ENCODE assay signal across 12 mouse cellular contexts in genomic region chr1:30060806-30061205, GRCm38 (mm10).
DNase-seq lines count a peak whose midpoint lies in the region; ATAC-seq lines count a peak whose summit lies in the region.
"Had no signal": no experiment of that assay in that cellular context is flagged by ENCODE, and none has a peak within 500 bp of the region (broad histone marks: within the 10 kb centered on the region; RNA-seq: fewer than 3 reads in every experiment).

No protein-coding gene starts in this region.

- H3K9me3 ChIP-seq in forebrain, embryonic 15.5 days = no peaks in the 10 kb centered on the region
- no peaks in the 10 kb centered on the region for H3K9me3 ChIP-seq in midbrain, embryonic 15.5 days

- intact Hi-C loops in left cerebral cortex, postnatal 14 days (cut with DNase I) = no loop called here
- intact Hi-C loops in heart, postnatal 14 days (cut with DNase I) = no loop called here

- no peaks in the 10 kb centered on the region for H3K27me3 ChIP-seq in forebrain, embryonic 15.5 days
- H3K27me3 ChIP-seq in midbrain, embryonic 15.5 days (replicated peaks) = no peaks in the 10 kb centered on the region
- H3K27me3 ChIP-seq: CH12.LX had no signal

- H3K4me1 ChIP-seq in forebrain, embryonic 15.5 days = 0 out of 2 replicates have a peak, but pooled peaks cover 2% of the 10 kb centered on the region
- H3K4me1 ChIP-seq in midbrain, embryonic 15.5 days = no peaks in the 10 kb centered on the region

- H3K4me3 ChIP-seq in forebrain, embryonic 15.5 days = no peak overlapping the region
- H3K4me3 ChIP-seq in midbrain, embryonic 15.5 days = no peak overlapping the region
- H3K4me3 ChIP-seq: left cerebral cortex, adult 2 months had no signal

- peak; percentile 9 to 18 for DNase-seq in left cerebral cortex, postnatal 14 days (ENCODE audit: low spot score in 2 of 2)
- DNase-seq in left cerebral cortex, adult 18-20 months (ENCODE audit: low spot score in 2 of 2) = no peak
- peak; percentile 25 for DNase-seq in brain, adult 2 months (ENCODE audit: low read depth, low spot score)
- no peak for DNase-seq in gastrocnemius, postnatal 4 days (ENCODE audit: low spot score in 2 of 2)
- no peak for DNase-seq in heart, postnatal 14 days
- DNase-seq: gastrocnemius, postnatal 14 days; kidney, postnatal 10 days; lung, adult 2 months had no signal

- H3K4me2 ChIP-seq in forebrain, embryonic 15.5 days (replicated peaks) = no peak overlapping the region
- no peak overlapping the region for H3K4me2 ChIP-seq in midbrain, embryonic 15.5 days

- H3K36me3 ChIP-seq in forebrain, embryonic 15.5 days = no peaks in the 10 kb centered on the region
- no peaks in the 10 kb centered on the region for H3K36me3 ChIP-seq in midbrain, embryonic 15.5 days (replicated peaks)

- H3K9ac ChIP-seq in forebrain, embryonic 15.5 days (replicated peaks) = no peak overlapping the region
- no peak overlapping the region for H3K9ac ChIP-seq in midbrain, embryonic 15.5 days

- H3K27ac ChIP-seq in forebrain, embryonic 15.5 days (replicated peaks) = no peak overlapping the region
- no peak overlapping the region for H3K27ac ChIP-seq in midbrain, embryonic 15.5 days
- H3K27ac ChIP-seq: left cerebral cortex, adult 2 months had no signal

- ATAC-seq in forebrain, embryonic 15.5 days (replicated peaks) = peak; percentile 93
- peak; percentile 84; the same call in 1 of the 2 replicates for ATAC-seq in midbrain, embryonic 15.5 days (replicated peaks)

- 2% methylated on average over 1 of the region's 1 CpGs for WGBS in forebrain, embryonic 15.5 days
- WGBS in midbrain, embryonic 15.5 days = 5% methylated on average over 1 of the region's 1 CpGs

Comparison
In these comparisons a context has a peak if more than half of its experiments do, and no peak if none do; other contexts are left out.
1. DNase-seq: peak in left cerebral cortex, postnatal 14 days (2 of 2) and brain, adult 2 months (single experiment); none in left cerebral cortex, adult 18-20 months (0 of 2), gastrocnemius, postnatal 4 days (0 of 2) and heart, postnatal 14 days (0 of 2).